1 mouse cellular context compared by ENCODE assay signal in genomic region chr6:91958015-91958414, GRCm38 (mm10). TPM values are rescaled to one million over a fixed set of nuclear protein-coding genes. Genes with fewer than 3 reads are reported as not detected.
"Had no signal": no experiment of that assay in that cellular context is flagged by ENCODE, and none has a peak within 500 bp of the region (broad histone marks: within the 10 kb centered on the region; RNA-seq: fewer than 3 reads in every experiment).

No protein-coding gene starts in this region.

RNA-seq across cellular contexts. Expression of gene Fgd5, which starts 20.7 kb away (rescaled TPM):
- polyA plus RNA-seq: inflammation-experienced regulatory T-cells, adult 6 months had no signal
